Mouse (Mus musculus) B cell, adult 2 months (primary cell): ENCODE measurements at regions not wholly inside any gene's neighbourhood (a gene's known extent, or its start where the extent isn't known, plus 50 kb on each side); places are given as distances from the start of the nearest gene placed in this dataset.

Experiments used
- DNase-seq, 2 experiments: peaks; one replicate each; pipeline ENCODE4 v3.0.0; 2022

DNA sequence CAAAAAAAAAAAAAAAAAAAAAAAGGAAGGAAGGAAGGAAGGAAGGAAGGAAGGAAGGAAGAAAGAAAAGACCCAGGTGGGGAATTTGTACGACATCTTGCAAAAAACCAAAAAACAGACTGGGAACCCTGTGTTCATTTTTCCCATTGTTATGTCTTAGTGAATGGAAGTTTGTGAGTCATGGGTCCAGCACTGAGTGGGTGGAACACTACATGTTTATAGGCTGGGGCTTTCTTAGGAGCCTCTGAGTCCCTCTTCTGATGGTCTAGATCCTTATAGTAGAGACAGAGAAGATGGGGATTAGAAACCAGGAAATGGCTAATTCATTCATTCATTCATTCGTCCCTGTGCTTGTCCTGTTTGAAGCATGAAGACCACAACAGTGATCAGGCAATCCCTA lies 105.5 kb downstream of the Tpra1 start:
- DNase-seq, result no peak

GRCm38 (mm10) chr6:89008614-89009171 lies 106.6 kb downstream of the Tpra1 start:
- no peak for DNase-seq

GRCm38 (mm10) chr6:89012998-89013689 lies 111.1 kb downstream of the Tpra1 start:
- DNase-seq, result no peak

DNA sequence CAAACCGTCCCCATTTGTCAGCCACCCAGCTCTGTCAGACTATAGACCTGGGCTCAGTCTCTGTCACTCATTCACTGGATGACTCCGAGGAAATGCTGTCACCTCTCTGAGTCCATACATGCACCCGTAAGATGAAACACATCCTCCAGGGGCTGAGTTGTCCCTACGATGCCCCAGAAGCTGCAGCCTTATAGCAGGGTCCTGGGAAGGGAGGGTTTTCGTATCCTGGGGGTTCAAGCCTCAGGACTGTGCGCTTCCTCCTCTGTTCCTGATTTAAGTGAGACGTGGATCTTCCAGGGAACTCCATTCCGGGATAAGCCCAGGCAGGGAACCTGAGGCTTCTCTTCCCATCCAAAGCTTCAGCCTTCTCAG lies 111.6 kb downstream of the Tpra1 start:
- DNase-seq, result no peak

GRCm38 (mm10) chr6:89024101-89024650 lies 122.1 kb downstream of the Tpra1 start:
- peak in 1 of 2 experiments; percentile 33 for DNase-seq

- DNase-seq, result peak; percentile 58 to 64
Observed at GRCm38 (mm10) chr6:89033433-89034298, 131.6 kb downstream of the Tpra1 start.

DNA sequence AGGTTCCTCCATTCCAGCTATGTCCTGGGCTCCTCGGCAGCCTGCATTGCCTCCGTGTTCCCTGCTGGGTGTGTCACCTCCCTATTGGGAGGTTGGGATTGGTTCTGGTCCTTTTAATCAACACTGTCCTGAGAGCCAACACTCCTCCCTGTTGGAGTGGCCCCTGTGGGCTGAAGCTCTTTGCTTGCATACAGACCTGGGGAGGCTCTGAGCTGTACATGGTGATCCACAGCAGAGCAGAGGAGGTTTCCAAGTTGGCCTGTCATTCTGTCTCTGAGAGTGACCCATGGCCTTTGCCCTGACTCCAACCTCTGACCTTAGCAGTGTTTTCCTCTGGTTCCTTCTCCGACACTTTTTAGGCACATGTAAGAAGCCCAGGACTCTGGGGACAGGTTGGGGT lies 132.4 kb downstream of the Tpra1 start:
- DNase-seq, result no peak

- no peak for DNase-seq
Observed at GRCm38 (mm10) chr6:89035061-89035835, 133.2 kb downstream of the Tpra1 start.

GRCm38 (mm10) chr6:89035836-89036156 lies 133.7 kb downstream of the Tpra1 start:
- no peak for DNase-seq

DNA sequence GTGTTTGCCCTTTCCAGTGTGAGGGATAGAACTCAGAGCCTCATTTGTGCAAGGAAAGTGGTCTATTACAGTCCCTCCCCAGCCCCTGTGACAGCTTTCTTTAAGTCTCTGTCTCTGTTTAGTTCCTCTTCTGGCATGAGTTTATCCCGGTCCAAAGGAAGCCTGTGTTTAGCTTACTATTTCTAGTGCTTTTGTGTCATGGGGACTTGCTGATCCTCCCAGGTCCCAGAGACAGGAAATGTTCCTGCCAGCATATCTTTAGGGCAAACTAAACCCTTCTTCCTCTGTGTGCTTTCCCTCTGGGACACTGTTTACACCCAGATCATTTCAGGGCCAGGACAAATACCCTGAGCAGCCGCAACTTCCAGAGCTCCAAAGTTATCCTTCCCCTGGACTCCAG lies 135.3 kb downstream of the Tpra1 start:
- DNase-seq, result no peak

GRCm38 (mm10) chr6:89037901-89038300 lies 135.8 kb downstream of the Tpra1 start:
- peak; percentile 46 to 62 for DNase-seq

- DNase-seq, result no peak
Observed at GRCm38 (mm10) chr6:89040919-89041318, 138.9 kb downstream of the Tpra1 start.

DNA sequence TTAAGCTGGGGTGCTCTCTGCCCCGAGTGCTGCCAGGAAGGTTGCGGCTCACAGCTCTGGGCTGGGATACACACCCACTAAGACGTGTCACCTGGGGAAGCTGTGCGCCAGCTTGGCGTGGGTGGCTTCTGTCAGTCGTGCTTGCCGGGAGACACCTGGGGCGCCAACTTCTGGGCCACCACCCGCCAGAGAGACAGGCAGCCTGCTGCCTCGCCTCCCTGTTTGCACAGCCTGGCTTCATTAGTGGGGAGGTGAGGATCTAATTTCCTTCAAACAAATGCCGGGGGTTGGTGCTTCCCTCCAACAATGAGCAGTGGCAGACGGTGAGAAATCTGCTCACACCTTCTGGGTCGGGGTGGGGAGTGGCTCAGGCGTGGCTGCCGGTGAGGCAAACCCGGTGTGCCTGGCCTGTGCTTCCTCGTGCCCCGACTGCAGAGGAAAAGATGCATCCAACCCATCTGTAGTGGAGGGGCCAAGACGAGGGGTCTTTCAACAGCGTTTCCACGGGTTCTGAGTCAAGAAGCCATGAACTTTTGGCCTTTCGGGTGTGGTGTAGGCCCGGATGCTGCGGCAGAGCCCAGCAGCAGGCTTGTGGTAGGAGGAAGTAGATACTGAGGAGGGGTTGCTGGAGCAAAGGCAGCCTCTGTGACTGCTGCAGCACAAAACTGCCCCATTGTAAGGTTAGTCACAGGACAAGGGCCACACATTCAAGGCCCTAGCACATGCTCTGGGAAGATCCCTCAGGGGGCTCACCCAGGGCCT lies 140.6 kb downstream of the Tpra1 start:
- DNase-seq, result peak; percentile 67 to 73

GRCm38 (mm10) chr6:89045436-89045966 lies 143.4 kb downstream of the Tpra1 start:
- no peak for DNase-seq

DNA sequence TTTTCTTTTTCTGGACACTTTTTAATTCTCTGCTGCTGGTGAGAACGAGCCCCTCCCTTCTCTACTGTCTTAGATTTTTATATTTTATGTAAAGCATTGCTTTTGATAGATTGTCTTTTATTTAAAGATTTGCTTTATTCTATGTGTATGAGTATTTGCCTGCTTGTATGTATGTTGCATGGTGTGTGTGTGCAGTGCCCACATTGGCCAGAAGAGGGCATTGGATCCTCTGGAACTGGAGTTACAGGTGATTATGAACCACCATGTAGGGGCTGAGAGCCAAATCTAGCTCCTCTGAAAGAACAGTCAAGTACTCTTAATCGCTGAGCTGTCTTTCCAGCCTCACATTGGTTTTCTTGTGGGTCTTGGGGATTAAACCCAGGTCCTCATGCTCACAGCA lies 144.4 kb downstream of the Tpra1 start:
- peak; percentile 54 to 59 for DNase-seq

GRCm38 (mm10) chr6:89047629-89048332 lies 145.7 kb downstream of the Tpra1 start:
- DNase-seq, result peak in 1 of 2 experiments; percentile 34

DNA sequence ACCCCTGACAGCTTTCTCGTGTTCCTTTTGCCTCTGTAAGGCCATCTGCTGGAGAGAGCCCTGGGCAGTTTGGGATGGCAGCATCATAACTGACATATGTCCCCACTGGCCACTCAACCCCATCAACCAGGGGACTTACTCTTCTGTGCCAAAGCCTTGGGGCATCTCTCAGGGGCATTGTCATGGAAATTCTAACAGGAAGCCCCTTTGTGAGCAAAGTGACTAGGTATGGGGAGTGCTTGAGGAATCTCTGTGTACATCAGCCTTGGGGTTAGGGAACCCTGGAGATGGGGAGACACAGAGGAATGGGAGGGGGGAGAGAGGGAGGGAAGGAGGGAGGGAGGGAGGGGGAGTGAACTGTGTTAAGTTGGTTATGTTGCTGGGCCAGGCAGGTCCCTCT lies 147.2 kb downstream of the Tpra1 start:
- no peak for DNase-seq

DNA sequence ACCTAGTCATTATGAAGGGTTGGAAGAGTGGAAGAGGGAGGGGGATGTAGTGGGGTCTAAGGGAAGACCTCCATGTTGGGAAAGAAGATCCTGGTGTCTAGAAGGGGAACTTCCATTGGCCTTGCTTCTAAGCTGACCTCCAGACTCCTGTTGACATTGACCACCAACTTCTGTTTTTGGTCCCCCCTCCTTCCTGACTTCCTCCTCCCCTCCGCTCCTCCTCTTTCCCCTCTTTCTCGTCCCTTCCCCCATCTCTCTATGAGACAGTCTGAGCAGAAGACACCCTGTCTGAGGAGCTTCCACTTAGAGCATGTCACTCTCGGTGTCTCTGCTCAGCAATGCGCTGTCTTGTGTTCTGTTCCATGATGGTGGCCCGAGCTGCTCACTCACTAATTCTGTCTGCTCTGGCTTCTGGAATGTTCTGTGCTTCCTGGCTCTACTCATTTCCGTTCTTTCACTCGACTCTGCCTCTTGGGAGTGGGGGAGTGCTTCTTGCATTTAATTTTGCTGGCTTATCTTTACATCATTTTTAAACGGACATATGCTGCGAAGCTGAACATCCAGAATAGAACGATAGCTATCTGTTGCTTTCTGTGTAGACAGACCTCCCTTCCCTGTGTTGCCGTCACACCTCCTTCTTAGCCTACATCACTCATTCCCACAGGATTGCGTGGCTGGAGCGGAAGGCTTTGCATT lies 148.7 kb downstream of the Tpra1 start:
- no peak for DNase-seq

DNA sequence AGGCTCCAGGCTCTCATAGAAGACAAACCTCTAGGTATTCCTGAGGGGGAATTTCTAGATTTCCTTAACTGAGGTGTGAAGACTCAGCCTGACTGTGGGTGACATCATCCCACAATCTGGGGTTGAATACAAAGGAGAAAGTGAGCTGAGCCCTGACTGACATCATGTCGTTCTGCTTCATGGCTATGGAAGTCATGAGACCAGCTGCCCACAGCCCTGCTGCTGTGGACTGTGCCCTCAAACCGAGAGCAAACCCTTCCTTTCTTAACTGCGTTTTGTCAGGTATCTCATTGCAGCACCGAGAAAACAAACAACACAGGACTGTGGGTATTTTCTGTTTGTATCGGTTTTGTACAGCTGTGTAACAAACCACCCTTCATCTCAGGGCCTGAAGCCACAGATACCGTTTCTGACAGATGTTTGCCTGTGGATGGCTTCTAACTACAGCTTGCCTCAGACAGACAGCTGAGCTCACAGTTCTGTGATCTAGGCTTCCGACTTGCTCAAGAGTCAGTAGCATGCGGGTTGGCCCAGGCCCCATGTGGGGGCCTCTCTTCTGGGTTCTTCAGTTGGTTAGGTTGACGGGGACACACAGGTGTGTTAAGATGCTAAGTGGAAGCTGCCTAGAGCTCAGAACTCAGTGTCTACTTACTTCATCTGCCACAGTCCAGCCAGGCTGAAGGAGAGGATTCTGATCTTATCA lies 150.9 kb downstream of the Tpra1 start:
- peak; percentile 41 to 47 for DNase-seq

- DNase-seq, result no peak
Observed at GRCm38 (mm10) chr6:89054060-89054459, 152.0 kb downstream of the Tpra1 start.
